Mouse (Mus musculus) retina, embryonic 14.5 days (tissue): ENCODE data around the gene Gpalpp1.

Experiments used
- DNase-seq: peaks from one replicate; pipeline ENCODE4 v3.0.0-alpha.2; 2015; ENCODE audit warnings: low spot score

The Gpalpp1 gene

GRCm38 (mm10) chr14:76110396-76111221 lies at the start of gene Gpalpp1, which contains the start of gene Nufip1:
Gene Gpalpp1, minus strand, starts transcription at chr14:76110760.
Gene Nufip1, plus strand, starts transcription at chr14:76110891.
- peak; percentile 98 for DNase-seq

GRCm38 (mm10) chr14:76158192-76158785 lies 47.7 kb upstream of the Gpalpp1 start:
- no peak for DNase-seq

DNA sequence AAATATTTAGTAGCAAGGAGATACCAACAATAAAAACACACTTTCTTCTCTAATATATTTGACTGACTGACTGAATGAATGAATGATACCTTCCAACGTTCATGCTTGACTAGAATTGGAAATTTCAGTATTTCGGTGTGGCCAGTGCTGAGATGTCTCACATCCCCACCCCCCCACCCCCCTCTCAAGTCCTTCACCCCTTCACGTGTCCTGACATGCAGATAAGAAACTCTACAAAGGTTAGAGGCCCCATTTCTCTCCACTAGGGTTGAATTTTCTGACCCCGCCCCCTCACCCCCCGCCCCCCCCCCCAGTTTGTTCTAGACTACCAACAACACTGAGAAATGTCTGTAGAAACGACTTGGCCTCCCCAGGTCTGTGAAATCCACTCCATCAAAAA lies 43.3 kb upstream of the Gpalpp1 start:
- DNase-seq = no peak

DNA sequence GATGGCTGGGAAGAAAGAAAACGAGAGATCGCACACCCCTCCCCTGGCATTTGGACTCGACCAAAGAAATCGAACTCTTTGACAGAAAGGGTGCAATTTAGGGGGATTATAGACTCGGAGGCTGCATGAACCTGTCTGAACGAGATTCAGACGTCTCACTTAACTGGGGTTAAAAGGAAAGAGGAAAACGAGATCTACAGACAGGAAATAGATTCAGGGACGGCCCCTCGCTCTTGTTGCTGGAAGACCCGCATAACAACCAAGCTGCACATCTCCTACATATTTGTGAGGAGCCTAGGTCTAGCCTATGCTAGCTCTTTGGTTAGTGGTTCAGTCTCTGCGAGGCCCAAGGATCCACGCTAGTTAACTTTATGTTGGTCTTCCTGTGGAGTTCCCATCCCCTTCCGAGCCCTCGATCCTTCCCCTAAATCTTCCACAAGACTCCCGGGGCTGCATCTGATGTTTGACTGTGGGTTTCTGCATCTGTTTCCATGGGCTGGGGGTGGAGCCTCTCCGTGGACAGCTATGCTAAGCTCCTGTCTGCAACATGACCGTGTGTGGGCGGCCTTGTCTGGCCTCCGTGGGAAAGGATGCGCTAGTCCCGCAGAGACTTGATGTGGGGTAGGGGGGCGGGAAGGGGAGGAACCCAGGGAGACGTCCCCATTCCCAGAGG lies 42.6 kb upstream of the Gpalpp1 start:
- DNase-seq = peak; percentile 54

DNA sequence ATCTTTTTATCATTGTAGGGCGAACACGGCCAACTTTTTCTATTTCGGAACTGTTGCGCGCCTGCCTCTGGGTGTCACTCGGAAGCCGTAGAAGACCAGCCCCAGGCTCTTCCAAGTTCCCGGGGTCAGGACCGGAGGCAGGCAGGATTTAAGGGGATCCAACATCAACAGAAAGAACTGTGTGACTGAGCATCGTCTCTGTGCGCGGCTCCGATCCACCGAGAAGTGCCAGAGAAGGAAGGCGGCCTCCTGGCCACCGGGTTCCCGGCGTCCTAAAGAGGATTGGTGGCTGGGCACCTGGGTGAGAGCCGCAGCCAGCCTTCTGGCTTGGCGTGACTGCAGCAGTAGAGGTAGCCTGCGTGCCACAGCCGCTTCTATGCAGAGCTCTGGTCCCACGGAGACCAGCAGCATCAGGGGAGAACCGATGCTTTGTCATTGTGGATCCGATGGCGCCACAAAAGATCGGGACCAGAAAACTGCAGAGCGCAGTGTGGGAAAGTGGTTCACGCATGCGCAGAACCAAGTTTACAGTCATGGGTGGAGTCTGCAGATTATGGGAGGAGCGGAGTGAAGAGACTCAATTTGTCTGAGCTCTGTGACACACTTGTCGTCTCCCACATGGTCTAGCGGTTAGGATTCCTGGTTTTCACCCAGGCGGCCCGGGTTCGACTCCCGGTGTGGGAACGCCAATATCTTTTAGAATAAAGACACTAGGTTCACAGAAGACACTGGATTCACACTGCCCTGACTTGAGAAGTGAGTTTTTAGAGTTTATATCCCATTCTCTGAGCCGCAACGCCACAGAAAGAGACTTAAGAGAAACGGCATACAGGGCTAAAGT lies 41.8 kb upstream of the Gpalpp1 start:
- DNase-seq = peak; percentile 100

GRCm38 (mm10) chr14:76151820-76152161 lies 41.2 kb upstream of the Gpalpp1 start:
- DNase-seq = no peak

DNA sequence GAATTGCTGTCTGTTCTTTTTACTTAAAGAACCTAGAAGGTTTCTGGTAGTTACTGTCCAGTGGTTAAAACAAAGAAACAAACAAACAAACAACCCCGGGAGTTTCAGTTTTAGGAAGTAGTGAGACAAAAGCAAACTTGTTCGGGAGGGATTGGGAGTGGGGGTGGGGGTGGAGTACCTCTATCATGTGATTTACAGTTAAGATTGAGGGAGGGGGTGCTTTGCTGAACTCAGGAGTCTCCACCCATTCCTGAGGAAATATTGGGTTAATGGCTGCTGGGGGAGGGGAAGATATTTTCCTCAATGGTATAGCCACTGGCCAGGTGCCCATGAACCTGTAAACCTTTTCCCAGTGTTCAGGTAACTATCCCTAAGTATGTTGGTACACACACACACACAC lies 40.5 kb upstream of the Gpalpp1 start:
- DNase-seq = no peak

DNA sequence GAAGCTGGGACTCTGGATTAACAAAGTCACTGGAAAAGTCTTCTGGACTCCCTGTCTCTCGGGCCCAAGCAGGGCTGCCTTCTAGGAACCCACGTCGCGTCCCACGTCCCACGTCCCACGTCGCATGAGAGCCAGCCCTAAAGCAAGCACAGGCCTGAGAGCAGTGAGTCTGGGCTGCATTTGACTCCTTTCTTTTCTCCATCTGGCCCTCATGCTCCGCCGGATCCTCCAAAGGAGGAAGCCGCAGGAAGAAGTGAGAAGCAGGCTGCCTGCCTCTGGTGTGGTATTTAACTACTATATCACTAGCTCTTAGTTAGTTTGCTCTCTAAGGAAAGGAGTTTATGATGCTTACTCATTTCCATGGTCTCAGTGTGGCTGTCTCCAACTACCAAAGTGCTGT lies 39.9 kb upstream of the Gpalpp1 start:
- no peak for DNase-seq

GRCm38 (mm10) chr14:76149531-76150179 lies 39.1 kb upstream of the Gpalpp1 start:
- no peak for DNase-seq

DNA sequence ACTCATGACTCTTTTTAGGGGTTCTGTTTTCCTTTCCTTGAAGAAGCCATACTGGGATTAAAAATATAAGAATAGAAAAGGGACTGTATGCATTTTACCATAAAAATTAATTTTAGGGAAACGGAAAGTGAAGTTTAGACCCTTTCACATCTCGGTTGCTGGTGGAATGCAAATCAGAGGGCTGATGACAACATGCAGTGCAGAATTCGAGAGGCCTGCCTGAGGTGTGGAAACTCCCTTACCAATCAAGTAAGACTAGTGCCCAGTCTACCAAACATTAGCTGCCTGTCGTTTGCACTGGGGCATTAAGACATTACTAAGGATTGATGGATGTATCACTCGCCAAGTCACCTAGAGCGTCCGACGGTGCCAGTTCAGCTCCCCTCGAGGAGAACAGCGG lies 37.7 kb upstream of the Gpalpp1 start:
- DNase-seq = no peak

DNA sequence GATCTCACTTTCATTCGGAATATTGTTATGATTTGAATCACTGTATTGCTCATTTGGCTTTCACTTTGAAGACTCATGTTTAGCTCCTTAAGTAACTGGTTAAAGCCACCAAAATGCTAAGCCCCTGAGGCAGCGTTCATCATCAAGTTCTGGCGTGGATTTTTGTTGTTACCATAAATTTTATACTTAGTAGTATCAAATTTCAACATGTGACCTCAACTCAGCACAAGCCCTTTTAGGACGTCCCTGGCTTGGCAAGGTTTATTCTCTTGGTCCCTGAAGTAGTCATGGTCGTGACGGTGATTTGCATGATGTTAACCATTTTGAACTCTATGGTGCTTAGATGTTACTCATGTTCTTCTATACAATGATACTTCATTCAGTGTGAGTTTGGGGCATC lies 36.5 kb upstream of the Gpalpp1 start:
- no peak for DNase-seq

DNA sequence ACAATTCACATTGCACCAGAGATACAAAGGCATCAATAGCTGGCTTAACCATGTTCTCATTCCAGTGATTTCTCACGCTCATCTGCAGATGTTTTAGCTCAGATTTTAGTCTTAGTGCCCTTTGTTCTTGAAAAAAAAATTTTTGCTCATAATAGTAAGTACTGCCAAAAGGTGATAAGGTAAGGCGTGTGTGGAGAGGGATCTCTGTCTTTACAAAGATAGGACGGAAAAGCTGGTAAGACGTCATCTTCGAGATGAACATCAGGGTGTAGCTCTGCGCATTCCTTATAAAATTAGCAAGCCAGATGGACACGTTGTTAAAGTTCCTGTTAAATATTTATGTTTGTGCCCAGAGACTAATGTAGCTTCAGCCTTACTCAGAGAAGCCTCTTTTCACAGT lies 35.3 kb upstream of the Gpalpp1 start:
- no peak for DNase-seq

DNA sequence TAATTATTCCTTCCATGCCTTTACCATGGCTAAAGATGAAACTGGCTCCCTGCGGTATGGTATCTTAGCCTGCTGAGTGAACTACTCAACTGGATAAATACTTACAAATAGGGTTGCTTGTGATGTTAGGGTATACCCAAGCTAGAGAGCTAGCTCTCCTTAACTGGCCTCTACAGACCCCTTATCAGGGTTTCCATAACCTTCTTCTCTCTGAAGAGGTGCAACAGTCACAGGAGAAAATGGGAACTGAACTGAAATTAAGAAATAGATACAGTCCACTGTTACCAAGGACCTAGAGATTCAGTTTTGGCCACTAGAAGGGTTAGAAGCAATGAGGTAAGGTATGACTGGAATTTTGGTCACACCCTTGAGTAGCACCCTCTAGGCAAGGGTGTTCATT lies 34.7 kb upstream of the Gpalpp1 start:
- no peak for DNase-seq

- DNase-seq = no peak
These were observed 24.4 kb upstream of the Gpalpp1 start for GRCm38 (mm10) chr14:76134975-76135374.

DNA sequence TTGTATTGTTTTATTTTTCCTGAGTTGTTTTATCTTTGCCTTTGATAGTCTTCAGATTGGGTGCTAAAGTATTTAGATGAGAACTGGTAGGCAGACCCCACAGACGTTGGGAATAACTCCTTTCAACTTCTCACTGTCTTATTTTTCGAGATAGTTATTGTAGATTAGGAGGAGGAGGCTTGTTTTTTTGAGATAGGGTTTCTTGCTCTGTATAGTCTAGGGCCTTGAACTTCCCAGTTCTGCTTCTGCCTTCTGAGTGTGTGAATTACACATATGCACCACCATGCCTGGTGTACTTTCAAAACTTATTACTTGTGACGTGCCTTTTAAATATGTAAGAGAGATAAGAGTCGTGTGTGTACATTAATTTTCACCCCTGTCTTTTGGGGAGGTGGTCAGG lies 17.6 kb upstream of the Gpalpp1 start:
- DNase-seq = no peak

DNA sequence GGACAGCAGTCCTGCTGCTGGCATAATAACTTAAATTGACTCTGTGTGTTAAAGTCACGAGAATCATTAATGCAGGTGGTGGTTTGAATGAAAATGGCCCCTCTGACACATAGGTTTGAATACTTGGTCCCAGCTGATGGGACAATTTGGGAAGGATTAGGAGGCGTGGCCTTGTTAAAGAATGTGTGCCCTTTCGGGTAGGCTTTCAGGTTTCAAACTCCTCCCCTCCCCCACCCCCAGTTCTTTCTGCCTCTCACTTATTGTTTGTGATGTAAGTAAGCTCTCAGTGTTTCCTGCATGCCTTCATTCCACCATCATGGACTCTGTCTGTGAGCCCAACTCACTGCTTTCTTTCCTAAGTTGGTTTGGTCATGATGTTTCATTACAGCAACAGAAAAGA lies 16.8 kb upstream of the Gpalpp1 start:
- DNase-seq = no peak

- DNase-seq = no peak
These were observed 12.1 kb upstream of the Gpalpp1 start for GRCm38 (mm10) chr14:76122663-76123058.

DNA sequence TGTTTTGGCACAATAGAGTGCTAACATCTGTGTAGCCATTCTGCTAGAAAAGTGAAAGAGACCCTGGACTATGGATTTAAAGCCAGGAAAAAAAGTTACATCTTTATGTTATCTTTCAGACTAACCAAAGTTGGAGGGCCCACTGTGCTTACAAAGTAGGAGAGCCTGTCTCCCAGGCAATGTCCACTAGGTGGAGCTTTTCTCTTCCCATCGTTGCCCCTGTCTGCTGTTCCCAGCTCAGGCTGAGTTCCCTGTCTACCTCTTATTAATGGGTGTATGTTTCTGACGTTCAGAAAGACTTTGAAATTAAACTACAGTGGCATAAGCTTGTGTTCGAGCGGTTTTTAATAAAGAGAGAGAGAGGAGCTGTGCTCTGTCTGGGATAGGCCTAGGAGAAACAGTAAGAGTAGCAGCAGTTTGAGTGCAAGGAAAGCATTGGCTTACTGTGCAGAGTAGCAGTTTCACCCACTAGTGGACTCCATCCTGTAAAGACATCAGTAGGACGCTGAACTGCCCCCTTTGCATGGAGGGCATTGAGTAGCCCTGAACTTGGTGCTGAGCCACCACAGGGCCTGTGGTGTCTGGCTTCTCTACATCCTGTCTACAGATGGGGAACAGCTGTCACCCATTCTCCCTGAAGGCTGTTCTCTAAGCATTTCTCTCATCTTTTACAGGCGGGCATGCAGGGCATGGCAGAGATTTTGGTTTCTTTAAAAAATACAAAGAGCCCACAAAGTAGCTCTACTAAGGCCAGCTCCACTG lies 11.5 kb upstream of the Gpalpp1 start:
- DNase-seq = peak; percentile 77

DNA sequence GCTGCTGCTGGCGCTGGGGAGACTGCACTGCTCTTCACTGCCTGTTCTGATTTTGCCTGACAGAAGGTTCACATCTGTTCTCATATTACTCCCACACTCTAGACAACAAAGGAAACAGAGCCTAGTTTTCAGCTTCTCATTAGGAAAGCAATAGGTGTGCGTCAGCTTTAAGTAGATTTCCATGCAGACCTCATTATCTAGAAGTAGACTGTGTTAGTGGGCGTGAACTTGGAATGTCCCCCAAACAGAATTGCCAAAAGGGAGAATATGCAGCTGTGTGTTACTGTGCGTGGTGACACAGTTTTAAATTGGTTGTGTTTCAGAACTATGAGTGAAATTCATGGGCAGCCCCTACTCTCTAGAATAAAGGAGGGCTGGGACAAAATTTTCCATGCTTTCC lies 9.9 kb upstream of the Gpalpp1 start:
- no peak for DNase-seq

DNA sequence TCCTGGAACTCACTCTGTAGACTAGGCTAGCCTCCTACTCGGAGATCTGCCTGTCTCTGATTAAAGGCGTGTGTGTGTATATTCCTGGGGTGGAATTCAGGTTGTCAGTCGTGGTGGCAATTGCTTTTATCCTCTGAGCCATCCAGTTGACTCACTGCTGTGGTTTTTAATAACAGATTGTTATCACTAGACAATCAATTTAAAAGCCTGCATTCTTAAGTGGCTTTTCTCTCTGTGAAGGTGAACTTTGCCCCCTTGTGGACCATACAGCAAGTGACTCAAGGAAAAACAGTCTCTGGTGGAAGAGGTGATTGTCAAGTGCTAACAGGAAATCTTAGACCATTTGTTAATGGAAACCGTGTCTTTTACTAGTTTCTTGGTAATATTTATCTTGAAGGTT lies 8.4 kb upstream of the Gpalpp1 start:
- DNase-seq = peak; percentile 24

DNA sequence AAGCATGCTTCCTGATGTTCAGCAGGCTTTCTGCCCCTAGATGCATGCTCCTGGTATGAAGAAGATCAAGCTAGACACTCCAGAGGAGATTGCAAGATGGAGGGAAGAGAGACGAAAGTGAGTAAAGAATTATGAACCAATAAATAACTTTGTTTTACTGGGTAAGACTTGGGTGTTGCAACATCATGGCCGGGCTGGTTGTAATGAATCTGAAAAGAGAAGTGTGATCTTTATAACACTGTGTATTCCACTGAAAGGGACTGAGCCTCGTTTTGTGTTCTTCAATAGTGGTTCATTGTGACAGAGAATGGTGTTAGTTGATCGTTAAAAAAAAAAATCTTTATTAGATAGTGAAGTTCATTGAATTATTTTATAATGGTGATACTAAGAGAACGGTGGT lies 5.2 kb upstream of the Gpalpp1 start:
- no peak for DNase-seq
